Mouse (Mus musculus): ENCODE measurements around the gene Phgdh.

DNA sequence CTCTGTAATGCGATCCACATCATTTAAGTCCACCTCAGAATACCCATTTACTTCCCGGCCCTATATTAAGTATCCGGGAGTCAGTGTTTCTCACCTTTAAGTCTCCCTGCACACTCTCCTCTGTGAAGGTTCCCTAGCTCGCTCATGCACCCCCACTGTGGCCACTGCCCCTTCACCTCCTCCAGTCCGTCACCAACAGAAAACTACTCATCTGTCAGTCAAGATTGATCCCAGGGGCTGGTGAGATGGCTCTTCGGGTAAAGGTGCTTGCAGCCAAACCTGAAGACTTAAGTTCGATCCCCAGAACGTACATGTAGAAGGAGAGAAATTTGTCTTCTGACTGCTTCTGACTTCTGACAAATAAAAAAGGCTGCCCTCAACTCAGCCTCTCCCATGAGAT lies 57.4 kb downstream of the Phgdh start:
- TF ChIP-seq CTCF (IDR thresholded peaks at IDR 0.05; ENCODE audit: extremely low read depth, insufficient read length, insufficient replicate concordance, low read depth, low read length) (no peak), POLR2A (IDR thresholded peaks at IDR 0.05; ENCODE audit: low read depth, low read length) (no peak)

Measured in small intestine, adult 2 months (tissue).